Mouse (Mus musculus): ENCODE results near the gene Stub1. TPM values are rescaled to one million over a fixed set of nuclear protein-coding genes. Genes with fewer than 3 reads are reported as not detected.

Stub1 gene
- polyA plus RNA-seq, 1 experiment from 2014 or later, result 335 TPM

DNA sequence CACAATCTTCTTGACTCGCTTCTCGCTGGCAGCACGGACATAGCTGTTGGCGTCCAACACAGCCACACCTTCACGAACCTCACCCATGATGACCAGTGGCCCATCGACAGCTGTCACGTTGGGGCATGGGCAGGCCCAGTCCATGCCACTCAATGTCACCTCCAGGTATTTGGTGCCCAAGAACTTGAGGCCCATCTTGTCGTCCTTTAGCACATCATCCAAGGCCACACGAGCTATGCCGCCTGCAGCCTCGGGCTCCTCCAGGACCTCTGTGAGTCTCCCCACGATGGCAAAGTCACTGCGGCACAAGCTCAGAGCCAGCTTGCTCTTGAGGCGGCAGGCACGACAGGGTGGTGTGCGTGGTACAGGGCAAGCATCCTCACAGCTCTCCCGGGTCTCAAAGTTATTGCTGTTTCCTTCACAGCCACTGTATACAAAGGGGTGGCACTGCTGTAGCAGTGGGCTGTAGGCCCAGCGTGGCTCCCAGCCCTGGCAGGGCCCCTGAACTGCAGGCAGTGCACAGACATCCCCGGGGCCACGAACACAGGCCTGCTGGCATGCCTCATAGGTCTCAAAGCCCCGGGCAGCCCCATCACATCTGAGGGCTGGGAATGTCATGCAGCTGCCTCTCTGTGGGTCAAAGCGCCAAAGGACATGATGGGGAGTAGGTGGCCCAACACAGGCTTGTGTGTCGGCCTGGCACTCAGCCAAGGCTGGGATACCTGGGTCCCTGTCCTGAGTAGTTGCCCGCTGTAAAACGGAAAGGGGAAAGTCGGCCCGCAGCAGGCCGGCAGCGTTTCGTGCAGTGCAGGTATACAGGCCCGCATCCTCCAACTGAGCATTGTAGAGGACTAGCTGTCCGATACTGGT is 44.8 kb upstream of the Stub1 start:
- Histone ChIP-seq H3K4me2 (ENCODE audit: low read length) (no peak overlapping the region), H3K9ac (replicated peaks; ENCODE audit: low read depth, low read length) (no peak overlapping the region), H3K27ac (ENCODE audit: low read length) (no peak overlapping the region), H3K27me3 (replicated peaks; ENCODE audit: control insufficient read depth, insufficient read depth, low read length) (no peaks in the 10 kb centered on the region), H3K4me1 (replicated peaks; ENCODE audit: control insufficient read depth, insufficient read depth, low read length) (peaks cover 22% of the 10 kb centered on the region), H3K4me3 (replicated peaks; ENCODE audit: low read length) (no peak overlapping the region), H3K9me3 (ENCODE audit: control insufficient read depth, low read length) (no peaks in the 10 kb centered on the region), H3K36me3 (ENCODE audit: control insufficient read depth, insufficient read depth) (peaks cover 7% of the 10 kb centered on the region; the same call in 1 of the 2 replicates)
- WGBS, result 92% methylated on average over 32 of the region's 32 CpGs
- ATAC-seq, result no peak

DNA sequence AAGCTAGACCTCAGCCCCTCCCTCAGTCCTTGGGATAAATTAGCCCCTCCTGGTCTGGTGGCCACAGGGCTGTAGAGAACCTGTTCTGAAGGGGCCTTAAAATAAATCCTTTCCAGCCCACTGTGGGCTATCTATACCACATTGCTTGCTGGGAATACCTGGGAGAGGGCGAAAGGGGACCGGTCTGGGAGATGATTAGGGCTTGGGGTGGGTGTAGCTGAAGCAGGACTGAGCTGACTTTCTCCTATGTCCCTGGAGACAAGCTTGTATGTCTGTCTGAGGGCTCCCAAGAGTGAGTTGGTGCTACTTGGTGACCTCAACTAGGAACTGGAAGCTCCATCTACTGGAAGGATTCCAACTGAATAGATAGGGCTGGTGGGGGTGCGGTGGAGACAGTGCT is 43.8 kb upstream of the Stub1 start:
- H3K27ac ChIP-seq (ENCODE audit: low read length), result no peak overlapping the region
- H3K4me2 ChIP-seq (ENCODE audit: low read length), result no peak overlapping the region
- H3K27me3 ChIP-seq (replicated peaks; ENCODE audit: control insufficient read depth, insufficient read depth, low read length), result no peaks in the 10 kb centered on the region
- no peak overlapping the region for H3K9ac ChIP-seq (replicated peaks; ENCODE audit: low read depth, low read length)
- H3K9me3 ChIP-seq (ENCODE audit: control insufficient read depth, low read length), result no peaks in the 10 kb centered on the region
- H3K4me1 ChIP-seq (replicated peaks; ENCODE audit: control insufficient read depth, insufficient read depth, low read length), result peaks cover 22% of the 10 kb centered on the region
- peaks cover 3% of the 10 kb centered on the region; the same call in 1 of the 2 replicates for H3K36me3 ChIP-seq (ENCODE audit: control insufficient read depth, insufficient read depth)
- H3K4me3 ChIP-seq (replicated peaks; ENCODE audit: low read length), result no peak overlapping the region
- WGBS, result 100% methylated on average over 3 of the region's 3 CpGs
- no peak for ATAC-seq

DNA sequence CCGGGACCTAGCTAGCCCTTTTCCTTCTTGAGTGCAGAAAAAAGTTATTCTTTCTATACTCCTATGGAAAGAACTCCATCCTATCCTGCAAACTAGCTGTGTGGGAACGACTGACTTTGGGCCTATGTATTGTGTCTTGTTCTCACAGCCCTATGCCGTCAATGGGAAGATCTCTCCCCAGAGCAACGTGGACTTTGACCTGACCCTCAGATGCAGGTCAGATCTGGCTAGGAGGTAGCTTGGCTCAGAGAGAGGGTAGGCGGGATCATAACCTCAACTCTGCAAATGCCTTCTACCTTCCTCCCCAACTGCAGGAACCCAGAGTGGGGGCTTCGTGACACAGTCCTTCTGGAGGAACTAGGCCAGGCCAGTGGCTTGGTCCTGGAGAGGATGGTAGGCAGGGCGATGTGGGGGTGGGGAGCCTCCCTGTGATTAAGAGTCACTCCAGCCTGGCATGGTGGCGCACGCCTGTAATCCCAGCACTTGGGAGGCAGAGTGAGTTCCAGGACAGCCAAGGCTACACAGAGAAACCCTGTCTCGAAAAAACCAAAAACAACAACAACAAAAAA is 43.2 kb upstream of the Stub1 start:
- Histone ChIP-seq H3K36me3 (ENCODE audit: control insufficient read depth, insufficient read depth) (no peaks in the 10 kb centered on the region), H3K4me3 (replicated peaks; ENCODE audit: low read length) (peak overlapping the region; percentile 71), H3K9me3 (ENCODE audit: control insufficient read depth, low read length) (no peaks in the 10 kb centered on the region), H3K4me2 (ENCODE audit: low read length) (peak overlapping the region; percentile 90), H3K9ac (replicated peaks; ENCODE audit: low read depth, low read length) (peak overlapping the region; percentile 81), H3K27ac (ENCODE audit: low read length) (no peak overlapping the region; the same call in 1 of the 2 replicates), H3K27me3 (replicated peaks; ENCODE audit: control insufficient read depth, insufficient read depth, low read length) (no peaks in the 10 kb centered on the region), H3K4me1 (replicated peaks; ENCODE audit: control insufficient read depth, insufficient read depth, low read length) (peaks cover 22% of the 10 kb centered on the region)
- 62% methylated on average over 10 of the region's 10 CpGs for WGBS
- no peak for ATAC-seq

DNA sequence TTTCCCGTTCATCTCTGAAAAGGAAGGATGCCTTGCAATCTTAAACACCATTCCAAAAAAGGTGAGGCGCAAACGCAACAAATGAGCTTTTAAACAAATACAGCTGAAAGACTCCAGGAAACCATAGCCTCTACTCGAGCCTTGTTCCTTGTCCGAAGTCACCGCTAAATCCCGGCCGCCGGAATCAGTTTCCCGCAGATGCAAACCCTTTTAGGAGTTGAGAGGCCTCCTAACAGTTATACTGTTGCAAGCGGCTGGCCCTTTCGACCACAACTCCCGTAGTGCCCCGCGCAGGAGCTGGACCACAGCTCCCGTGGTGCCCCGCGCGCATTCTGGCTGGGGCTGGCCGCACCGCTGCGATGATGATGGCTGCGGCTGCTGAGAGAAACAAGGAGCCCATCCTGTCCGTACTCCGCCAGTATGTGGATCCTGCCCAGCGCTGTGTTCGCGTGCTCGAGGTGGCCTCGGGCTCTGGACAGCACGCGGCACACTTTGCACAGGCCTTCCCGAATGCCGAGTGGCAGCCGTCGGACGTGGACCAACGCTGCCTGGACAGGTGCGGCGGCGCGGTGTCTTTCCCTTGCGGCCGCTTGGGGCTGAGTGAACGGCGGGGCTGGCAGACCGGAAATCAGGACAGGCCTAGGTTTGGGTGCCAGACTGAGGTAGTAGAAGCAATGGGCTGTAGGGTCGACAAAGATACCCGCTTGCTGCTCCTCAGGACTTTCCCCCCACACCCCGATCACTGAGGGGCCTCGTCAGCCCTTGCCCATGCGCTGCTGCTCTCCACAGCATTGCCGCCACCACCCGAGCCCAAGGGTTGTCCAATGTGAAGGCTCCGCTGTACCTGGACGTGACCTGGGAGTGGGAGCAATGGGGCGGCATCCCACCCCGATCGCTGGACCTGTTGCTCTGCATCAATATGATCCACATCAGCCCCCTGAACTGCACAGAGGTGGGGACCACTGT is 42.2 kb upstream of the Stub1 start:
- WGBS, result 1% methylated on average over 59 of the region's 59 CpGs
- Histone ChIP-seq H3K4me3 (replicated peaks; ENCODE audit: low read length) (peak overlapping the region; percentile 71), H3K9ac (replicated peaks; ENCODE audit: low read depth, low read length) (peak overlapping the region; percentile 81), H3K4me2 (ENCODE audit: low read length) (peak overlapping the region; percentile 90), H3K27ac (ENCODE audit: low read length) (peak overlapping the region; percentile 89), H3K4me1 (replicated peaks; ENCODE audit: control insufficient read depth, insufficient read depth, low read length) (peaks cover 22% of the 10 kb centered on the region), H3K27me3 (replicated peaks; ENCODE audit: control insufficient read depth, insufficient read depth, low read length) (no peaks in the 10 kb centered on the region), H3K36me3 (ENCODE audit: control insufficient read depth, insufficient read depth) (no peaks in the 10 kb centered on the region), H3K9me3 (ENCODE audit: control insufficient read depth, low read length) (no peaks in the 10 kb centered on the region)
- peak; percentile 95 for ATAC-seq

DNA sequence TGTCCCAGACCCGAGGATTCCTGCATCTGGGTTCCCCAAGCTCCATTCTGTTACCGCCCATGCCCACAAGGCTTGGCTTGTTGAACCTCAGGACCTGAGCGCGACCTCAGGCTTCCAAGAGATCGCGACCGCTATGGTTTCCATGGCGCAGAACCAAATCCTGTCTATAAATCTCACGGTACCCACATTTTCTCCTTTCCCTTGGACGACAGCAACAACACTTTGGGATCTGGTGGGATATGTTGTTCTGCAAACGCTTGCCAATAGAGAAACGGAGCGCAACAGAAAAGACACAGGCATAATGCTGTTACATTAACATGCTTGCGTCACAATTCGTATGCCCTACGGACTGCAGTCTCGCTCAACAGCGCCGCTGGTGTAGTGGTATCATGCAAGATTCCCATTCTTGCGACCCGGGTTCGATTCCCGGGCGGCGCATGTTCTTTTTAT is 41.5 kb upstream of the Stub1 start, which contains the start of gene Mettl26:
Gene Mettl26, plus strand, starts transcription at position 354 of the 450 bp plus-strand sequence.
- Histone ChIP-seq H3K27ac (ENCODE audit: low read length) (peak within 1 kb of the TSS; percentile 89), H3K9ac (replicated peaks; ENCODE audit: low read depth, low read length) (peak within 1 kb of the TSS; percentile 81), H3K9me3 (ENCODE audit: control insufficient read depth, low read length) (no peaks in the 10 kb centered on the region), H3K4me1 (replicated peaks; ENCODE audit: control insufficient read depth, insufficient read depth, low read length) (peaks cover 22% of the 10 kb centered on the region), H3K4me3 (replicated peaks; ENCODE audit: low read length) (peak within 1 kb of the TSS; percentile 71), H3K4me2 (ENCODE audit: low read length) (peak within 1 kb of the TSS; percentile 90), H3K27me3 (replicated peaks; ENCODE audit: control insufficient read depth, insufficient read depth, low read length) (no peaks in the 10 kb centered on the region), H3K36me3 (ENCODE audit: control insufficient read depth, insufficient read depth) (no peaks in the 10 kb centered on the region)
- peak; percentile 84 for ATAC-seq
- WGBS, result under 1% methylated on average over 25 of the region's 25 CpGs

DNA sequence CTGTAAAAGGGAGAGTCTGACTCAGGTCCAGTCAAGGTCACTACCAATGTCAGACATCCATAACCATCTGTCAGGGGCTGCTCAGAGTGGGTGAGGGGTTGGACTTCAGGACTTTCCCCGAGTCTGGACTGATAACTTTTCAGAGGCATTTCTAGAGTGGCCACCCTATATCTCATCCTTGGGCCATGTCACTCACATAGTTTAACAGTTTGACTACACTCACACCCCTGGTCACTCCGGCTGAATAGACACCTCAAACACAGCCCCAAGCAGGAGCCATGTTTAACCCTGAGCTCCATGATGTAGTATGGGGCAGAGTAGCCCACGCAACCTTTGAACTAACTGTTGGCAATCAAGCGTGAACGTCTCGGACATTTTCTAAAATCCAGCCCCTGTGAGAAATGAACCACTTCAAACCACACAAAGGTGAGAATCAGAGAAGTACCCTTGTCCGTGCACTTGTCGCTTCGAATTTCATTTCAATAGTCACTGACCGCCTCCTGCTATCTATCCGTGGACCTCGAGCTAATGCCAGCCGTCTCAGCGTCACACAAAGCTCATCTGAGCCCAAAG is 41.0 kb upstream of the Stub1 start:
- Histone ChIP-seq H3K4me2 (ENCODE audit: low read length) (peak overlapping the region; percentile 90), H3K4me3 (replicated peaks; ENCODE audit: low read length) (peak overlapping the region; percentile 71), H3K36me3 (ENCODE audit: control insufficient read depth, insufficient read depth) (no peaks in the 10 kb centered on the region), H3K27me3 (replicated peaks; ENCODE audit: control insufficient read depth, insufficient read depth, low read length) (no peaks in the 10 kb centered on the region), H3K27ac (ENCODE audit: low read length) (peak overlapping the region; percentile 89), H3K9ac (replicated peaks; ENCODE audit: low read depth, low read length) (peak overlapping the region; percentile 73), H3K9me3 (ENCODE audit: control insufficient read depth, low read length) (no peaks in the 10 kb centered on the region), H3K4me1 (replicated peaks; ENCODE audit: control insufficient read depth, insufficient read depth, low read length) (peaks cover 22% of the 10 kb centered on the region)
- WGBS, result 5% methylated on average over 14 of the region's 14 CpGs
- ATAC-seq, result no peak

DNA sequence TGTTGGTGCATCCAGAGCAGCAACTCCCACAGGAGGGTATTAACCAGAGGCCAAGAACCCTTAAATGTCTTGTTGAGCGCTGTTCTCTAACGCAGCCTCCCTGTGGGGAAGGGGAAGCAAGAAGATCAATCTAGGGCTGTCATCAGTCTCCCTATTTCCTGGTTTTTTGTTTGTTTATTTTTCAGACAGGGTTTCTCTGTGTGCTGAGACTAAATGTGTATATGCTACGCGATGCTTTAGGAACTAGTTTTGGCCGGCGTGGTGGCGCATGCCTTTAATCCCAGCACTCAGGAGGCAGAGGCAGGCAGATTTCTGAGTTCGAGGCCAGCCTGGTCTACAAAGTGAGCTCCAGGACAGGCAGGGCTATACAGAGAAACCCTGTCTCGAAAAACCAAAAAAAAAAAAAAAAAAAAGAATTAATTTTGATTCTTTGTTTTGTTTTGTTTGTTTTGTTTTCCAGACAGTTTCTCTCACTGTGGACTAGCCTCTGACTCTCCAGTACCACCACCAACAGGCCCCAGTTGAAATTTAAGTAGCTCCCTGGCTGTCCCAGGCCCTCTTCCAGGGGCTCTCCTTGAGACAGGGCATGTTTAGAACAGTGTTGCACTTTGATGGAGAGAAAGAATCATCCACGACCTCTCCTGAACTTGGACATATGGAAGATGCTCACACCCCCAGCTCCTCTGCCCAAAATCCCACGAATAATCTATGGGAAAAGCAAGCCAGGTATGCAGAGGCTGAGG is 40.4 kb upstream of the Stub1 start:
- H3K4me2 ChIP-seq (ENCODE audit: low read length), result peak overlapping the region; percentile 90
- peak overlapping the region; percentile 89; the same call in 1 of the 2 replicates for H3K27ac ChIP-seq (ENCODE audit: low read length)
- H3K9ac ChIP-seq (replicated peaks; ENCODE audit: low read depth, low read length), result peak overlapping the region; percentile 73
- no peak for ATAC-seq
- H3K4me3 ChIP-seq (replicated peaks; ENCODE audit: low read length), result peak overlapping the region; percentile 71
- no peaks in the 10 kb centered on the region for H3K27me3 ChIP-seq (replicated peaks; ENCODE audit: control insufficient read depth, insufficient read depth, low read length)
- H3K9me3 ChIP-seq (ENCODE audit: control insufficient read depth, low read length), result no peaks in the 10 kb centered on the region
- peaks cover 24% of the 10 kb centered on the region for H3K4me1 ChIP-seq (replicated peaks; ENCODE audit: control insufficient read depth, insufficient read depth, low read length)
- H3K36me3 ChIP-seq (ENCODE audit: control insufficient read depth, insufficient read depth), result no peaks in the 10 kb centered on the region
- 87% methylated on average over 11 of the region's 11 CpGs for WGBS

DNA sequence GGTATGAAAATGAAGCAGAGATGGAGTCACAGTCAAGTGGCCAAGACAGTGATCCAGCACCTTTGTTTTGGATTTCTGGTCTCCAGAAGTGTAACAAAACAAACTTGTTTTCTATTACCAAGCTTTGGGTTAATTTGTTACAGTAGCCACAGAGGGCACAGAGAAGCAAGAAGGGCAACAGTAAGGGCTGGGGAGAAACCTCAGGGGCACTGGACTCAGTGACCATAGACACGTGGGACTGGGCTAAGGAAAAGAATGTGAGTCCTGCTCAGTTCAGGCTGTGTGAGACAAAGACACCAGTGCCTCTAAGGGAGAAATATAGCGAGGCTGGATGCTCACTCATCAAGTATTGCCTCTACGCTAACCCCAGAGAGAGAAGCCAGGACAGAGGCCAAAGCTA is 39.5 kb upstream of the Stub1 start:
- Histone ChIP-seq H3K4me3 (replicated peaks; ENCODE audit: low read length) (no peak overlapping the region), H3K9ac (replicated peaks; ENCODE audit: low read depth, low read length) (no peak overlapping the region), H3K27me3 (replicated peaks; ENCODE audit: control insufficient read depth, insufficient read depth, low read length) (no peaks in the 10 kb centered on the region), H3K4me2 (ENCODE audit: low read length) (no peak overlapping the region), H3K36me3 (ENCODE audit: control insufficient read depth, insufficient read depth) (no peaks in the 10 kb centered on the region), H3K4me1 (replicated peaks; ENCODE audit: control insufficient read depth, insufficient read depth, low read length) (peaks cover 29% of the 10 kb centered on the region), H3K9me3 (ENCODE audit: control insufficient read depth, low read length) (no peaks in the 10 kb centered on the region), H3K27ac (ENCODE audit: low read length) (no peak overlapping the region)
- no peak for ATAC-seq
- 80% methylated on average over 3 of the region's 3 CpGs for WGBS
